Mouse (Mus musculus) lung, embryonic 14.5 days (tissue): ENCODE data around the gene Taco1. TPM values are rescaled to one million over a fixed set of nuclear protein-coding genes. Genes with fewer than 3 reads are reported as not detected.

Experiments
- ATAC-seq: fragments of 200-750 bp; cut with Nextera tagmentation; 2 replicates; pipeline ENCODE4 v1.8.0; 2017; ENCODE audit warnings: mild to moderate bottlenecking, moderate TSS enrichment, moderate library complexity; ENCODE audit not compliant: insufficient read depth
- DNase-seq: peaks from one replicate; pipeline ENCODE4 v3.0.0-alpha.2; 2015
- H3K27ac ChIP-seq: fragments of 300-500 bp; sonication (generic); 2 replicates; pipeline ENCODE4 v1.5.1; 2014; ENCODE audit warnings: low read depth, mild to moderate bottlenecking, moderate library complexity
- H3K27me3 ChIP-seq: fragments of 300-500 bp; sonication (generic); 2 replicates; pipeline ENCODE4 v1.6.1; 2014; ENCODE audit warnings: low read length, control low read depth; ENCODE audit not compliant: insufficient read depth
- H3K36me3 ChIP-seq: fragments of 300-500 bp; sonication (generic); 2 replicates; pipeline ENCODE4 v1.6.1; 2014; ENCODE audit warnings: control low read depth; ENCODE audit not compliant: insufficient read depth
- H3K4me1 ChIP-seq: fragments of 300-500 bp; sonication (generic); 2 replicates; pipeline ENCODE4 v1.6.1; 2014; ENCODE audit warnings: antibody characterized with exemption, control low read depth; ENCODE audit not compliant: insufficient read depth
- H3K4me2 ChIP-seq: fragments of 300-500 bp; sonication (generic); 2 replicates; pipeline ENCODE4 v1.6.1; 2014; ENCODE audit warnings: mild to moderate bottlenecking
- H3K4me3 ChIP-seq: fragments of 300-500 bp; sonication (generic); 2 replicates; pipeline ENCODE4 v1.5.1; 2014; ENCODE audit warnings: low read depth, low read length
- H3K9ac ChIP-seq: fragments of 300-500 bp; sonication (generic); 2 replicates; pipeline ENCODE4 v1.6.1; 2014
- H3K9me3 ChIP-seq: fragments of 300-500 bp; sonication (generic); 2 replicates; pipeline ENCODE4 v1.6.1; 2016; ENCODE audit warnings: low read depth, low read length, control low read depth
- CTCF ChIP-seq: IDR thresholded peaks from 2 replicates; pipeline ENCODE4 v1.5.1; 2016; ENCODE audit warnings: antibody characterized with exemption, low read depth
- WGBS: fragments of 180-500 bp; shearing (Covaris S2); extraction: QIAGEN DNeasy Blood & Tissue Kit; methylation state at CpG from one replicate; pipeline ENCODE4 v1.1.7; 2014; 5-methylcytosine and 5-hydroxymethylcytosine counted together
- polyA plus RNA-seq: library from polyadenylated mRNA; unstranded; fragments of >200 nt; fragmentation: Nextera tagmentation; extraction: Ambion mirVana; gene quantifications from 2 replicates; pipeline ENCODE4 v1.2.1, GENCODE M21; 2014

Gene Taco1
- polyA plus RNA-seq, 1 experiment from 2014 or later = 9.5 TPM

DNA sequence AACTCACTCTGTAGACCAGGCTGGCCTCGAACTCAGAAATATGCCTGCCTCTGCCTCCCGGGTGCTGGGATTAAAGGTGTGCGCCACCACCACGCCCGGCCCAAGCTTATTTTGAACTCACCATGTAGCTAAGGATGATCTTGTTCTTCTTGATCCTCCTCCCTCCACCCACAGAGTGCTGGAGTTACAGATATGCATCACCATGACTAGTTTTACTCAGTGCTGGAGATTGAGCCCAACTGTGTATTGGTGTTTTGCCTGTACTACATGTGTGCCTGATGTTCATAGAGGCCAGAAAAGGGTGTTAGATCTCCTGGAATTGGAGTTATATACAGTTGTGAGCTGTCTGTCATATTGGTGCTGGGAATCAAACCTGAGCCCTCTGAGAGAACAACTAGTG is 56.4 kb downstream of the Taco1 start:
- DNase-seq = no peak
- WGBS = 89% methylated on average over 5 of the region's 5 CpGs
- H3K4me2 ChIP-seq = no peak overlapping the region
- no peaks in the 10 kb centered on the region for H3K27me3 ChIP-seq
- peaks cover 70% of the 10 kb centered on the region for H3K36me3 ChIP-seq
- TF ChIP-seq CTCF = no peak
- H3K4me3 ChIP-seq = no peak overlapping the region
- no peaks in the 10 kb centered on the region for H3K4me1 ChIP-seq
- H3K27ac ChIP-seq = no peak overlapping the region; the same call in 1 of the 2 replicates
- H3K9ac ChIP-seq = no peak overlapping the region
- no peak for ATAC-seq
- no peaks in the 10 kb centered on the region for H3K9me3 ChIP-seq

DNA sequence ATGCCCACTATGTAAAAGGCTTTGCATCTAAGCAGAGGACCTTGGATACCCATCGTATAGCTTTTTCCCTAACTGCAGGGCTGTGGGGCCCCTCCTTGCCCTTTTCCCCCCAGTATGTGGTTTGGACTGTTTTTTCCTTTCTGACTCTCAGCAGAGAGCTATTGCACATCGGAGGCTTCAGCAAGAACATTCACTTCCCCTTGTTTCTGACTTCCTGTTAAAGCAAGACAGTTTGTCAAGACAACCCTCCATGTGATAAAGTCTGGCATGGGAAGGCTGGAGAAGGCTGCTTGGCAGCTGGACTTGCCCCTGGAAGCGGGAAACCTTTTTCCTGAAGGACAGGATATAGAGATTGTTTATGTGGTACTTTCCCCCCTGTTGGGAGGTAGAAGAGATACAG is 56.9 kb downstream of the Taco1 start:
- WGBS = 64% methylated on average over 3 of the region's 3 CpGs
- no peak overlapping the region for H3K4me3 ChIP-seq
- no peak for TF ChIP-seq CTCF
- no peaks in the 10 kb centered on the region for H3K4me1 ChIP-seq
- no peak overlapping the region for H3K9ac ChIP-seq
- DNase-seq (peak; percentile 41), ATAC-seq (no peak)
- no peak overlapping the region for H3K4me2 ChIP-seq
- H3K27me3 ChIP-seq = no peaks in the 10 kb centered on the region
- no peaks in the 10 kb centered on the region for H3K9me3 ChIP-seq
- H3K27ac ChIP-seq = no peak overlapping the region; the same call in 1 of the 2 replicates
- peaks cover 66% of the 10 kb centered on the region for H3K36me3 ChIP-seq

Other genes with a start within 250 kb of the Taco1 start
- gene Cyb561, start 112.7 kb upstream of the Taco1 start, polyA plus RNA-seq = 26.5 and 28.3 TPM in 2 replicates
- gene Ace, start 98.1 kb upstream of the Taco1 start, polyA plus RNA-seq = 4.8 and 5.4 TPM in 2 replicates
- not detected in 2 replicates for gene Ace3, start 71.4 kb upstream of the Taco1 start, polyA plus RNA-seq
- gene Kcnh6, start 57.9 kb upstream of the Taco1 start, polyA plus RNA-seq = 0.31 and 0.39 TPM in 2 replicates
- 72.5 and 83.8 TPM in 2 replicates for gene Dcaf7, start 29.2 kb upstream of the Taco1 start, polyA plus RNA-seq
- 29.1 and 33.4 TPM in 2 replicates for gene Map3k3, start 18.6 kb downstream of the Taco1 start, polyA plus RNA-seq
- not detected in 2 replicates for gene Gm10840, start 94.8 kb downstream of the Taco1 start, polyA plus RNA-seq
- 211 and 229 TPM in 2 replicates for gene Limd2, start 94.8 kb downstream of the Taco1 start, polyA plus RNA-seq
- gene Strada, start 136.1 kb downstream of the Taco1 start, polyA plus RNA-seq = 31.7 and 32.6 TPM in 2 replicates
- 66.5 and 69.6 TPM in 2 replicates for gene Ccdc47, start 150.3 kb downstream of the Taco1 start, polyA plus RNA-seq
- gene Ddx42, start 150.9 kb downstream of the Taco1 start, polyA plus RNA-seq = 75.5 and 82.1 TPM in 2 replicates
- gene Ftsj3, start 190.0 kb downstream of the Taco1 start, polyA plus RNA-seq = 60.7 and 66.9 TPM in 2 replicates
- 275 and 288 TPM in 2 replicates for gene Psmc5, start 190.1 kb downstream of the Taco1 start, polyA plus RNA-seq
- gene Smarcd2, start 206.9 kb downstream of the Taco1 start, polyA plus RNA-seq = 81.2 and 91.0 TPM in 2 replicates
- 0.18 and 0.39 TPM in 2 replicates for gene Tcam1, start 210.6 kb downstream of the Taco1 start, polyA plus RNA-seq
- not detected in 2 replicates for gene Gh, start 235.8 kb downstream of the Taco1 start, polyA plus RNA-seq
- gene Cd79b, start 248.7 kb downstream of the Taco1 start, polyA plus RNA-seq = 2.5 and 3.4 TPM in 2 replicates